Mouse (Mus musculus) thymus, adult 2 months (tissue): Measurements from ENCODE around the gene Nkx6-1.

Experiments
- CTCF ChIP-seq: fragments of 200-500 bp; IDR thresholded peaks from 2 replicates; pipeline ENCODE4 v1.5.1; 2012; ENCODE audit warnings: mild to moderate bottlenecking, control low read depth, low read length, moderate library complexity, borderline replicate concordance; ENCODE audit not compliant: control insufficient read depth, poor library complexity, insufficient read depth; ENCODE audit errors: extremely low read depth
- POLR2A ChIP-seq: fragments of 200-500 bp; IDR thresholded peaks from 2 replicates; pipeline ENCODE4 v1.6.1; 2012; ENCODE audit warnings: mild to moderate bottlenecking, low read length, control low read depth, moderate library complexity; ENCODE audit not compliant: control insufficient read depth, poor library complexity, insufficient read depth; ENCODE audit errors: extremely low read depth

DNA sequence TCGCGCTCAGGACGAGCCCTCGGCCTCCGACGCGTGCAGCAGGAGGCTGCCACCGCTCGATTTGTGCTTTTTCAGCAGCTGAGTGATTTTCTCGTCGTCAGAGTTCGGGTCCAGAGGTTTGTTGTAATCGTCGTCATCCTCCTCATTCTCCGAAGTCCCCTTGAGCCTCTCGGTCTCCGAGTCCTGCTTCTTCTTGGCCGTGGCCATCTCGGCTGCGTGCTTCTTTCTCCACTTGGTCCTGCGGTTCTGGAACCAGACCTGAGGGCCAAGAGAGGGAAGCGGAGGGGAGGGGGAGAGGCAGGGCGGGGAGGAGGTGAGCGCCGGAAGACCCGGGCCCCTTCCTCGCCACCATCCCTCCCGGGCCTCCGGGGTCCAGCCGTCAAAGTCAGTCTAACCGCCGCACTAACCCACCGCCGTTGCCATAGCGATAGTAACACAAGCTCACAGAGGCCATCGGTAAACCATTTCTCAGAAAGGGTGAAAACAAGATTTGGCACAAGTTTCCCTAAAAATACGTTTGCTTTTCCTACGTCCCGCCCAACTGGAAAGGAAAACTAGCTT lies 5.3 kb downstream of the Nkx6-1 start:
- TF ChIP-seq CTCF (no peak), POLR2A (no peak)
